Mouse (Mus musculus): ENCODE data around the gene Usp38. TPM values are rescaled to one million over a fixed set of nuclear protein-coding genes. Genes with fewer than 3 reads are reported as not detected.
"Not testable (repeated sequence)": the region's sequence is repeated elsewhere in the genome, so short reads cannot be mapped to it uniquely, and the experiment has no call there.

The Usp38 gene
- 28.2 and 29.5 TPM in 2 replicates for polyA plus RNA-seq (2016; fragmentation: Nextera tagmentation; extraction: Ambion mirVana)

DNA sequence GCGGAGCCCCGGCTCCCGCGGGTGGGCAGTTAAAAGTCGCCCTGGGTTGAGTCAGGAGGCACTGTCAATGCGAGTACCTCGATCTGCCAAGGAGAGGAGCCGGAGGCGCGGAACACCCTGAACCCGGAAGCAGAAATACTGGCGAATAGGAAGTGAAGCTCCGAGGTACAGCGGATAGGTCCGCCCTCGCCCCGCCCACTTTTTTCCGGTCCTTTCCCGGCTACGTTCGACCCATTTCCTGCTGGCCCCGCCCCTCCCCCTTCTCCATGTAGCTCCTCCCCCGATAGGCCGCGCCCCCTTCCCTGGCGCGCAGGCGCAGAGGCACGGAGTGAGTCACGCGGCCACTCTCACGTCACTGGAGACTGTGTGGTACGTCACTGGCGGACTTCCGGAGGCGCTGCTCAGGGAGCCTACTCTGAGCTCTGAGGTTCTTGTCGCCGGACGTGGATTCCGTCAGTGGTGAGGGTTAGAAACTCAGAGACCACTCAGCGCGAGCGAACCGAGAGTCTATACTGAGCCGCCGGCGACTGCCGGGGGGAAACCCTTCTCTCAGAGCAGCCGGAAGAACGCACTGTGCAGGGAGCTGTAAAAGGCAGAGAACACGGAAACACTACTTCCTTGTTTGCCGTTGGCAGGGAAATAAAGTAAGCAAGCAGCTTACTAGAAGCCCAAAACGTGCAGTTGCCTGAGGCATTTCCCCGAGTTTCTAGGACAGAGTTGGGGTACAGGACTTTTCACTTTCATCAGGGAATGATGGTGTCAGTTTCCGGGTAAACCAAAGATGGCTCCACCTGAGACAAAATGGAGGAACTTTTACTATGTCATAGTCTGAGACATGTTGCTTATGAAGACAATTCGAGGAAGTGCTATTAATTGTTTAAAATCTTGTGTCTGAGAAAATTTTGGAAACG lies at the start of gene Usp38:
Usp38 (minus strand) TSS at position 140 of the 911 bp plus-strand sequence.
- peak within 1 kb of the TSS; percentile 95 for H3K9ac ChIP-seq
- WGBS = 4% methylated on average over 57 of the region's 57 CpGs
- H3K36me3 ChIP-seq = 0 out of 2 replicates have a peak, but pooled peaks cover 5% of the 10 kb centered on the region
- H3K4me1 ChIP-seq = peaks cover 32% of the 10 kb centered on the region
- no peaks in the 10 kb centered on the region for H3K9me3 ChIP-seq (replicated peaks)
- ATAC-seq (ENCODE audit: low FRiP score) = peak; percentile 99
- peak within 1 kb of the TSS; percentile 91 for H3K27ac ChIP-seq
- H3K27me3 ChIP-seq = no peaks in the 10 kb centered on the region
- peak within 1 kb of the TSS; percentile 99 for H3K4me2 ChIP-seq (replicated peaks)
- H3K4me3 ChIP-seq = peak within 1 kb of the TSS; percentile 98

DNA sequence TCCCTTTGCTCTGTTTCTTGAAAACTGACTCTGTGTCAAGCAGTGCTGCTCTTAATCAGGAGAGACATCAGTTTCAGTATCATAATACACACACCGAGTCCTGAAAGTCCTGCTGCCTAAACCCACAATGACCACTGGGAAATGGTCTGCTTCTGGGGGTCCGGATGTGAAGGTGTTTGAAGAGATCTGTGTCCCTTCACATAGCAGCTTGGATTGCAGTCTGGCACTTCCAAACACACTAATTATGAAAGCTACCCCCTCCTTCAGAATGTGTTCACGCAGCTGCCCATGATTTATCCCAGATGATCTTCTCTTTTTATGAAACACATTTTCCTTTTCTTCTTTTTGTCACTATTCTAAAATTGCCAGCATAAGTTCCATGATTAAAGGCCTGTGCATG lies 47.8 kb upstream of the Usp38 start:
- H3K9ac ChIP-seq = no peak overlapping the region
- H3K4me1 ChIP-seq = no peaks in the 10 kb centered on the region
- H3K27ac ChIP-seq = no peak overlapping the region
- no peak overlapping the region for H3K4me2 ChIP-seq (replicated peaks)
- WGBS = 74% methylated on average over 3 of the region's 3 CpGs
- H3K27me3 ChIP-seq = no peaks in the 10 kb centered on the region
- H3K9me3 ChIP-seq (replicated peaks) = no peaks in the 10 kb centered on the region
- H3K36me3 ChIP-seq = no peaks in the 10 kb centered on the region
- no peak for ATAC-seq (ENCODE audit: low FRiP score)
- H3K4me3 ChIP-seq = no peak overlapping the region

DNA sequence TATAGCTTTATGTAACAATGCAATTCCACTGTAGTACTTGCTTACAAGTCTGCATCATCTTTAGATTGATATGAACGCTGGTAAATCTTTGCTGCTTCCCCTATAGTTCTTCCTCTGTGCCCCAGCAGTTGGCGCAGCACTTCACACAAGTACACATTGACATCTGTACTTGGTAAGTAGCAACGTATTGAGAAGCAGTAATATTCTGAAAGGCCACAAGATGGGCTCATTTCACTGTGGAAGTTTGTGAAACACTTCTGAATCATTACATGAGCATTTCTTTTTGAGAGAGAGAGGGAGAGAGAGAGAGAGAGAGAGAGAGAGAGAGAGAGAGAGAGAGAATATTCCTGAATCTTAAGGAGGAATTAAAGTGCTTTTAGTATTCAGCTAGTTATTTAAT lies 47.2 kb upstream of the Usp38 start:
- 44% methylated on average over 3 of the region's 3 CpGs for WGBS
- H3K9ac ChIP-seq = no peak overlapping the region
- no peaks in the 10 kb centered on the region for H3K27me3 ChIP-seq
- no peak overlapping the region for H3K4me3 ChIP-seq
- H3K36me3 ChIP-seq = no peaks in the 10 kb centered on the region
- H3K4me2 ChIP-seq (replicated peaks) = no peak overlapping the region
- no peak for ATAC-seq (ENCODE audit: low FRiP score)
- no peak overlapping the region for H3K27ac ChIP-seq
- no peaks in the 10 kb centered on the region for H3K4me1 ChIP-seq
- H3K9me3 ChIP-seq (replicated peaks) = no peaks in the 10 kb centered on the region

DNA sequence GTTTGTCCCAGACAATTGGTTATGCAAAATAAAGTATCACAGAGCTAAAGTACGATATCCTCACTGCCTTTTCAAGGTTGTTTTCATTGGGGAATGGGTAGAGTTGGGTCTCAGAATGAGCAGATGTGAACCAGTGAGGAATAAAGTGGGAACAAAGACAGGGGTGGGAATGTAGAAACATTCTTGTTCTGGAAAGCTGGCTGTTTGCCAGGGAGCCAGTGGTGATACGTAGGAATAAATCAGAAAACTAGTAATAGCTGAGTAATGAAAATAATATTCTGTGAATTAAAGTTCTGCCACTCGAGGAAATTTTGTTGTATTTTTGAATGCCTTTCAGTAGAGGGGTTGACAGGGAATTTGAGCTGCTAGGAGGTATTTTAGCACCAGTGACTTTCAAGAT lies 29.5 kb upstream of the Usp38 start:
- Histone ChIP-seq H3K4me1 (no peaks in the 10 kb centered on the region), H3K4me3 (no peak overlapping the region), H3K27ac (no peak overlapping the region), H3K36me3 (no peaks in the 10 kb centered on the region), H3K27me3 (no peaks in the 10 kb centered on the region), H3K4me2 (replicated peaks) (no peak overlapping the region), H3K9ac (no peak overlapping the region), H3K9me3 (replicated peaks) (no peaks in the 10 kb centered on the region)
- ATAC-seq (ENCODE audit: low FRiP score) = no peak
- 57% methylated on average over 3 of the region's 3 CpGs for WGBS

DNA sequence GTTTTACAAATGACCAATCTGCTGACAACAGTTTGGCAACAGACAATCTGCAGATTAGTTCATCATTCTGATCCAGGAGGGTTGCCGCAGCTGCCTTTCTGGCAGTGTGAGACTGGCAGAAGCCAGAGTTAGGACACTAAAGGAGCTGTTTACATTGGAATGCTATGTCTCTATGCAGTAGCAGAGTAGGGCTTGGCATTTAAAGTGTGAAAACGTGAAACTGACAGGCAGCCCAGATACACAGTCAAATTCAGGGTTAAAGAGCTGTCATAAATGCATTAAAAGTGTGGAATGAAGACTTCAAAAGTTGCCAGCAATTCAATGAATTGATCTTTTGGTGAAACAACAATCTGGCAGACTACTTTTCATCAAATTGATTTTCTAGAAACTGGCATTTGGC lies 13.3 kb upstream of the Usp38 start:
- H3K9ac ChIP-seq = no peak overlapping the region
- 55% methylated on average over 2 of the region's 2 CpGs for WGBS
- no peak overlapping the region for H3K4me3 ChIP-seq
- ATAC-seq (ENCODE audit: low FRiP score) = no peak
- H3K4me2 ChIP-seq (replicated peaks) = no peak overlapping the region
- no peaks in the 10 kb centered on the region for H3K4me1 ChIP-seq
- no peaks in the 10 kb centered on the region for H3K36me3 ChIP-seq
- H3K9me3 ChIP-seq (replicated peaks) = peaks cover 10% of the 10 kb centered on the region
- no peaks in the 10 kb centered on the region for H3K27me3 ChIP-seq
- H3K27ac ChIP-seq = no peak overlapping the region

DNA sequence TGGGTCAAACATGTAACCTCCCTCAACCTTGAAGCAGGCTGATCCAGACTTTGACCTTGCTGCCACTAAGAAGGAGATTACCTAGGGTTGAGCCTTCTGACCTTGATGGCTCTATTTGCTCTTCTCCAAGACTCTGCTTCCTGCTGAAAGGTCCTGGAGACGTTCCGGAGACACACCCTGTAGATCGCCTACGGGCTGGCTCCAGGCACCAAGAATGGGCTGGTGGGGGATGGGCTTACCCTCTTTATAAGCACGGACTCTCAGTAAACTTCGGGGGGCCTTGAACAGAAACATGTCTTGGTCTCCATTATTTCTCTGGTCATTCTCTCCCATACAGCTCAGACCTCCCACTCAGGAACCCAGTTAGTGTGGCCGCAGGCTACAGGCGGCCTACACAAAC lies 2.8 kb upstream of the Usp38 start:
- H3K4me1 ChIP-seq = peaks cover 22% of the 10 kb centered on the region

DNA sequence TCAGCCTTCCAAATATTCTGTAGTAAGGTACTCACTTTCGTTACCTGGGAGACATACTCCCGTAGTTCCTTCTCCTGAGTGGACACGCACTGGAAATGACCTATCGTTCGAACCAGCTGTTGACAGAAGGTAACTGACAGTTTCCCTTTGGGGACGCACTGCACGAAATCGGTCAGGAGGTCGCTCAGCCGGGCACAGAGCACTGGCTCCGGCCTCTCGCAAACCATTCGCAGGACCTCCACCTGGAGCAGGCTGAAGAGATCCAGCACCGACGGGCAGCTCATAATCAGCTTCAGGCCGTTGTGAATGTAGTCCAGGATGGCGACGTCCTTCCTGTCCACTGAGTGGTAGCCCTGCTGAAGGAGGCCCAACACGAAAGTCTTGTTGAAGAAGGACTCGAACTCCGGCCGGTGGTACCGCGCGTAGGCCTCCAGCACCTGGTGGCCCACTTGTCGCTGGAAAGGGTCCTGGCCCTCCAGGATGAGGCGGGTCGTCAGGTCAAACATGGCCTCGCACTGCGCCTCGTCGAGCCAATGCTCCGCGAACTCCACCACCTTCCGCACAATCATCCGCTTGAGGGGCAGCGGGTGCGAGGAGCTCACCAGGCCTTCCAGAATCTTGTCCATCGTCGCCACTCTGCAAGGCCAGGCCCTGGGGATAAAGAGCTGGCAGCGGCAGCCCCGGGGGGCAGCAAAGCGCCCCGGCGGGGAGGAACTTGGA lies 757 bp downstream of the Usp38 start:
- no peak for ATAC-seq (ENCODE audit: low FRiP score)
- peaks cover 7% of the 10 kb centered on the region; the same call in 1 of the 2 replicates for H3K36me3 ChIP-seq

More for the DNA sequence above, 2.8 kb upstream of the Usp38 start:
- 90% methylated on average over 8 of the region's 8 CpGs for WGBS
- H3K9ac ChIP-seq; H3K4me3 ChIP-seq; ATAC-seq (ENCODE audit: low FRiP score); H3K36me3 ChIP-seq; H3K27ac ChIP-seq; H3K9me3 ChIP-seq (replicated peaks); H3K27me3 ChIP-seq; H3K4me2 ChIP-seq (replicated peaks): not testable (repeated sequence)

DNA sequence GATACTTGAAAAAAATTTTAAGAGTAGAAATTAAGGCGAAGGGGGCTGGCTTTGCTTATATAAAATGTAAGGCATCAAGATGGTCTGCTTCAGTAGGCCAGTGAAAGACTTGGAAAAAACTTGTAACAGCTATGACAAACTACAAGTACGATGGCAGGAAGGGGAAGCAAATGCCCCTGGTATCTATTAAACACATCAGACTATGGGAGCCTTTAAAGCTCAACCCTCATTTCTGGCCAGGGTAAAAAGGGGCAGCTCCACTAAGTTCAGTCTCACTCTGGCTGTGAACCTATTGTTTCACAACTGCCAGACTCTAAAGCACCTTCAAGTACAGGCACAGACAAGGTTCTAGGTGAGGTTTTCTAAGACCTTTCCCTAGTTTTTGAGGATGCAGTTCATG lies 2.0 kb downstream of the Usp38 start:
- Histone ChIP-seq H3K4me2 (replicated peaks) (peak overlapping the region; percentile 99), H3K9me3 (replicated peaks) (no peaks in the 10 kb centered on the region), H3K4me3 (peak overlapping the region; percentile 98), H3K4me1 (peaks cover 32% of the 10 kb centered on the region), H3K36me3 (peaks cover 13% of the 10 kb centered on the region; the same call in 1 of the 2 replicates), H3K27ac (no peak overlapping the region), H3K27me3 (no peaks in the 10 kb centered on the region), H3K9ac (peak overlapping the region; percentile 95; the same call in 1 of the 2 replicates)
- no peak for ATAC-seq (ENCODE audit: low FRiP score)
- WGBS = 81% methylated on average over 2 of the region's 2 CpGs

More for the DNA sequence above, 757 bp downstream of the Usp38 start:
- no peaks in the 10 kb centered on the region for H3K27me3 ChIP-seq
- WGBS = 4% methylated on average over 45 of the region's 45 CpGs
- peak overlapping the region; percentile 99 for H3K4me2 ChIP-seq (replicated peaks)
- H3K9ac ChIP-seq = peak overlapping the region; percentile 95
- no peaks in the 10 kb centered on the region for H3K9me3 ChIP-seq (replicated peaks)
- peak overlapping the region; percentile 98 for H3K4me3 ChIP-seq
- peak overlapping the region; percentile 64 for H3K27ac ChIP-seq
- H3K4me1 ChIP-seq = peaks cover 32% of the 10 kb centered on the region

DNA sequence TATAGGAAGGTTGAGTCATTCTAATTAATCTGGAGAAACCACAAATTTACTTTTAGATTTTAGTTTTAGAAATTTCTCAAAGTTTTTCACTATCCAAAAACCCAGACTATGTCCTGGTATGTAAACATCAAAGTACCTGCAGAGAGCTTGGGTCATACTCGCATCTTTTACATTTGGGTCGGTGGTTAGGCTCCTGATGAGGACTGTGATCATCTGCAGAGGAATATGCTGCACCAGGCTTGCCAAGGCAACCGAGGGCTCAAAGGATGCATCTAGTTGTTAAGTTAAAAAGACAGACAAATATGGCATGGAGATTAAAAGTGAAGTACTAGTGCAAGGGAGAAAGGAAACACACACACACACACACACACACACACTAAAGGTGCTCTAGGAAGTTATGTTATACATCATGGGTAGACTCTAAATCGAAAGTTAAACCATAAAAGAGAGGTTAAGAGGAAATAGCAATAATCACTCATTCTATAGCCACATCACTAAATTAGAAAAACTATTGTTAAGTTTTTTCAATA lies 2.6 kb downstream of the Usp38 start:
- H3K27ac ChIP-seq = no peak overlapping the region
- no peak overlapping the region for H3K4me3 ChIP-seq
- ATAC-seq (ENCODE audit: low FRiP score) = no peak
- no peak overlapping the region for H3K9ac ChIP-seq
- H3K4me1 ChIP-seq = peaks cover 32% of the 10 kb centered on the region
- H3K36me3 ChIP-seq = peaks cover 13% of the 10 kb centered on the region; the same call in 1 of the 2 replicates
- WGBS = 86% methylated on average over 4 of the region's 4 CpGs
- no peaks in the 10 kb centered on the region for H3K27me3 ChIP-seq
- peak overlapping the region; percentile 99 for H3K4me2 ChIP-seq (replicated peaks)
- no peaks in the 10 kb centered on the region for H3K9me3 ChIP-seq (replicated peaks)

DNA sequence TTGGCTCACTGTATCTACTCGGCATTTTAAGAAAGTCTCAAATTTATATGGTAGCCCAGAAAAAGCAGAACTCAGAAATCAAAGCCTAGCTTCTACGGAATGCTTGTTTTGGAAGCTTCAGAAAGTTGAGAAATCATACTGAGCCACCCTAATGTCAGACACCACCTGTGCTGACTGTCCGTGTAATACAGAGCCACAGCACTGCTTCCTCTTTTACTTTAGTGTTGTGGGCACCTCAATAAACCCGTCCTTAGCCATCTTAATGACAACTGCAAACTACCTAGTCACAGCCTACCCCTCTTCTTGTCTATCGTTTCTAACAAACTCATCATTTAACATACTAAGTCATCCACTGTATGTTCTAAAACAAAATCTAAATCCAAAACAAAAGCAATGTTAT lies 4.3 kb downstream of the Usp38 start:
- H3K4me2 ChIP-seq (replicated peaks) = no peak overlapping the region
- H3K4me1 ChIP-seq = peaks cover 25% of the 10 kb centered on the region
- H3K36me3 ChIP-seq = peaks cover 22% of the 10 kb centered on the region; the same call in 1 of the 2 replicates
- H3K4me3 ChIP-seq = no peak overlapping the region
- no peak overlapping the region for H3K9ac ChIP-seq
- 94% methylated on average over 5 of the region's 5 CpGs for WGBS
- no peak for ATAC-seq (ENCODE audit: low FRiP score)
- no peaks in the 10 kb centered on the region for H3K9me3 ChIP-seq (replicated peaks)
- H3K27me3 ChIP-seq = no peaks in the 10 kb centered on the region
- H3K27ac ChIP-seq = no peak overlapping the region

DNA sequence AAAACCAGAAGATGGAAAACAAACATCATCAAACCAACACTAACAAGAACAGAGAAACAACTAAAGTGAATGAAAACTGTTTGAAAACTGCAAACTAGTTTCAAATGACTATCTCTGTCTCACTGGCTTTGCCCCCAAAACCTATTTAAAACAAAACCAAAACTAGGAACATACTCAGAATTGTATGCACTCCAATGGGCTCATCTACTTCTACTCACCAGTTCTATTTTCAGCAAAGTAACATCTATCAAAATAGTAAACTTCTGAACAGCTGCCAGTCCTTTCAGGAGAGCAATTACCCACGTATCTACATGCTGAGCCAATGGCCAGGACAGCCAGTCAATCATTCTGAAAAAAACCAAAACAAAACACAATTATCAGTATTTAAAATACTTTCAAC lies 9.6 kb downstream of the Usp38 start:
- no peak overlapping the region for H3K4me3 ChIP-seq
- H3K4me1 ChIP-seq = no peaks in the 10 kb centered on the region
- H3K36me3 ChIP-seq = peaks cover 47% of the 10 kb centered on the region
- H3K27me3 ChIP-seq = no peaks in the 10 kb centered on the region
- no peak overlapping the region for H3K9ac ChIP-seq
- no peaks in the 10 kb centered on the region for H3K9me3 ChIP-seq (replicated peaks)
- no peak overlapping the region for H3K4me2 ChIP-seq (replicated peaks)
- ATAC-seq (ENCODE audit: low FRiP score) = no peak
- H3K27ac ChIP-seq = no peak overlapping the region
- 98% methylated on average over 1 of the region's 1 CpGs for WGBS

DNA sequence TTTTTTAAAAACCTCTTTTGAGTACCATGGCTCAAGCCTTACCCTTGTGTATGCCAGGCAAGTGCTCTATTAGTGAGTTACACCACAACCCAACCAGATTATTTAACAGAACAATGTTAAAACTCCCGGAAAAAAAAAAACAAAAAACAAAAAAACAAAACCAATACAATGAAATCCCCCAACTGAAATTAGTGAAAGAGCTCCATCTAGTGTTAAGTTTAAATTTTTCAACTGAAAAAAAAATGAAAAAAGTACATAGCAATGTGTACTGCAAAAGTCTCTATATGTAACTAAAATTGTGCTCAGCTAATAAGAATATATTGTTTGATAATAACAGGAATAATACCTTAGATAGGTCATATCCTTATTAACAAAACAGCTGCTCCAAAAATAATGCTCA lies 18.1 kb downstream of the Usp38 start:
- H3K4me2 ChIP-seq (replicated peaks) = no peak overlapping the region
- no peaks in the 10 kb centered on the region for H3K4me1 ChIP-seq
- WGBS = 38% methylated on average over 1 of the region's 1 CpGs
- H3K9ac ChIP-seq = no peak overlapping the region
- no peak overlapping the region for H3K27ac ChIP-seq
- H3K36me3 ChIP-seq = peaks cover 50% of the 10 kb centered on the region
- no peaks in the 10 kb centered on the region for H3K27me3 ChIP-seq
- no peaks in the 10 kb centered on the region for H3K9me3 ChIP-seq (replicated peaks)
- H3K4me3 ChIP-seq = no peak overlapping the region
- ATAC-seq (ENCODE audit: low FRiP score) = no peak

Data from hindbrain, embryonic 12.5 days (tissue).